Mouse (Mus musculus): ENCODE data around the gene Coro1b. TPM values are rescaled to one million over a fixed set of nuclear protein-coding genes. Genes with fewer than 3 reads are reported as not detected.
"Not testable (repeated sequence)": the region's sequence is repeated elsewhere in the genome, so short reads cannot be mapped to it uniquely, and the experiment has no call there.

Coro1b gene
- polyA plus RNA-seq, 1 experiment from 2014 or later = 130 TPM

GRCm38 (mm10) chr19:4122411-4123370 lies 25.7 kb upstream of the Coro1b start:
- peaks cover 7% of the 10 kb centered on the region; the same call in 1 of the 2 replicates for H3K27me3 ChIP-seq (ENCODE audit: poor library complexity, severe bottlenecking)
- H3K9me3 ChIP-seq = no peaks in the 10 kb centered on the region
- no peak overlapping the region for H3K4me3 ChIP-seq
- DNase-seq (ENCODE audit: extremely low spot score, low spot score) = no peak
- peaks cover 11% of the 10 kb centered on the region for H3K36me3 ChIP-seq (replicated peaks)
- WGBS = 89% methylated on average over 7 of the region's 7 CpGs
- H3K27ac ChIP-seq = no peak overlapping the region
- H3K4me1 ChIP-seq = peaks cover 38% of the 10 kb centered on the region

GRCm38 (mm10) chr19:4124432-4124831 lies 24.0 kb upstream of the Coro1b start:
- peaks cover 22% of the 10 kb centered on the region for H3K36me3 ChIP-seq (replicated peaks)
- 88% methylated on average over 4 of the region's 4 CpGs for WGBS
- DNase-seq (ENCODE audit: extremely low spot score, low spot score) = no peak
- H3K4me3 ChIP-seq = no peak overlapping the region
- H3K9me3 ChIP-seq = no peaks in the 10 kb centered on the region
- H3K4me1 ChIP-seq = peaks cover 38% of the 10 kb centered on the region
- no peak overlapping the region for H3K27ac ChIP-seq
- H3K27me3 ChIP-seq (ENCODE audit: poor library complexity, severe bottlenecking) = peaks cover 7% of the 10 kb centered on the region; the same call in 1 of the 2 replicates

GRCm38 (mm10) chr19:4125268-4125667 lies 23.2 kb upstream of the Coro1b start:
- 28% methylated on average over 4 of the region's 4 CpGs for WGBS
- DNase-seq (ENCODE audit: extremely low spot score, low spot score) = not testable (repeated sequence)

GRCm38 (mm10) chr19:4125741-4126696 lies 22.4 kb upstream of the Coro1b start, which contains the start of gene Aip:
Gene Aip, minus strand, starts transcription at chr19:4125858.
- peaks cover 37% of the 10 kb centered on the region for H3K36me3 ChIP-seq (replicated peaks)
- peak within 1 kb of the TSS; percentile 83 for H3K4me3 ChIP-seq
- no peaks in the 10 kb centered on the region for H3K9me3 ChIP-seq
- H3K27me3 ChIP-seq (ENCODE audit: poor library complexity, severe bottlenecking) = no peaks in the 10 kb centered on the region
- H3K4me1 ChIP-seq = peaks cover 28% of the 10 kb centered on the region
- 1% methylated on average over 63 of the region's 64 CpGs for WGBS
- peak within 1 kb of the TSS; percentile 92 for H3K27ac ChIP-seq
- peak; percentile 98 for DNase-seq (ENCODE audit: extremely low spot score, low spot score)

More at GRCm38 (mm10) chr19:4125268-4125667, 23.2 kb upstream of the Coro1b start:
- H3K27ac ChIP-seq = peak overlapping the region; percentile 92
- H3K36me3 ChIP-seq (replicated peaks) = peaks cover 30% of the 10 kb centered on the region
- peak overlapping the region; percentile 83 for H3K4me3 ChIP-seq
- H3K9me3 ChIP-seq; H3K27me3 ChIP-seq (ENCODE audit: poor library complexity, severe bottlenecking): not testable (repeated sequence)
- peaks cover 35% of the 10 kb centered on the region for H3K4me1 ChIP-seq

- H3K27me3 ChIP-seq (ENCODE audit: poor library complexity, severe bottlenecking) = no peaks in the 10 kb centered on the region
- H3K9me3 ChIP-seq = no peaks in the 10 kb centered on the region
- H3K36me3 ChIP-seq (replicated peaks) = peaks cover 46% of the 10 kb centered on the region
- peak overlapping the region; percentile 92 for H3K27ac ChIP-seq
- peaks cover 20% of the 10 kb centered on the region for H3K4me1 ChIP-seq
- WGBS = 66% methylated on average over 7 of the region's 7 CpGs
- H3K4me3 ChIP-seq = peak overlapping the region; percentile 83
- DNase-seq (ENCODE audit: extremely low spot score, low spot score) = no peak
These were observed 21.5 kb upstream of the Coro1b start for GRCm38 (mm10) chr19:4126759-4127495.

- WGBS = 94% methylated on average over 7 of the region's 7 CpGs
These were observed 19.0 kb upstream of the Coro1b start for GRCm38 (mm10) chr19:4129462-4129861.

GRCm38 (mm10) chr19:4130106-4130505 lies 18.3 kb upstream of the Coro1b start:
- H3K36me3 ChIP-seq (replicated peaks) = peaks cover 58% of the 10 kb centered on the region

More at GRCm38 (mm10) chr19:4129462-4129861, 19.0 kb upstream of the Coro1b start:
- DNase-seq (ENCODE audit: extremely low spot score, low spot score) = no peak
- Histone ChIP-seq H3K4me3 (no peak overlapping the region), H3K36me3 (replicated peaks) (peaks cover 58% of the 10 kb centered on the region), H3K27ac (no peak overlapping the region), H3K4me1 (peaks cover 20% of the 10 kb centered on the region), H3K27me3 (ENCODE audit: poor library complexity, severe bottlenecking) (no peaks in the 10 kb centered on the region), H3K9me3 (no peaks in the 10 kb centered on the region)

GRCm38 (mm10) chr19:4131075-4131474 lies 17.3 kb upstream of the Coro1b start:
- H3K36me3 ChIP-seq (replicated peaks) = peaks cover 58% of the 10 kb centered on the region
- WGBS = 90% methylated on average over 5 of the region's 5 CpGs

More at GRCm38 (mm10) chr19:4130106-4130505, 18.3 kb upstream of the Coro1b start:
- no peaks in the 10 kb centered on the region for H3K27me3 ChIP-seq (ENCODE audit: poor library complexity, severe bottlenecking)
- peaks cover 19% of the 10 kb centered on the region for H3K4me1 ChIP-seq
- DNase-seq (ENCODE audit: extremely low spot score, low spot score) = no peak
- no peaks in the 10 kb centered on the region for H3K9me3 ChIP-seq
- no peak overlapping the region for H3K4me3 ChIP-seq
- 94% methylated on average over 4 of the region's 4 CpGs for WGBS
- no peak overlapping the region for H3K27ac ChIP-seq

GRCm38 (mm10) chr19:4131768-4132167 lies 16.7 kb upstream of the Coro1b start:
- no peak overlapping the region for H3K27ac ChIP-seq
- H3K36me3 ChIP-seq (replicated peaks) = peaks cover 58% of the 10 kb centered on the region
- H3K4me3 ChIP-seq = no peak overlapping the region
- 92% methylated on average over 2 of the region's 2 CpGs for WGBS
- DNase-seq (ENCODE audit: extremely low spot score, low spot score) = no peak
- H3K27me3 ChIP-seq (ENCODE audit: poor library complexity, severe bottlenecking) = no peaks in the 10 kb centered on the region
- H3K4me1 ChIP-seq = peaks cover 9% of the 10 kb centered on the region
- H3K9me3 ChIP-seq = no peaks in the 10 kb centered on the region

More at GRCm38 (mm10) chr19:4131075-4131474, 17.3 kb upstream of the Coro1b start:
- Histone ChIP-seq H3K4me1 (peaks cover 15% of the 10 kb centered on the region), H3K27me3 (ENCODE audit: poor library complexity, severe bottlenecking) (no peaks in the 10 kb centered on the region), H3K27ac (no peak overlapping the region), H3K4me3 (no peak overlapping the region), H3K9me3 (no peaks in the 10 kb centered on the region)
- DNase-seq (ENCODE audit: extremely low spot score, low spot score) = no peak

GRCm38 (mm10) chr19:4134354-4134753 lies 14.1 kb upstream of the Coro1b start:
- no peak for DNase-seq (ENCODE audit: extremely low spot score, low spot score)
- H3K36me3 ChIP-seq (replicated peaks) = peaks cover 37% of the 10 kb centered on the region
- WGBS = 93% methylated on average over 4 of the region's 4 CpGs

GRCm38 (mm10) chr19:4135229-4135962 lies 13.0 kb upstream of the Coro1b start:
- H3K27ac ChIP-seq; H3K4me3 ChIP-seq; H3K9me3 ChIP-seq; DNase-seq (ENCODE audit: extremely low spot score, low spot score); H3K27me3 ChIP-seq (ENCODE audit: poor library complexity, severe bottlenecking): not testable (repeated sequence)
- peaks cover 14% of the 10 kb centered on the region for H3K4me1 ChIP-seq
- peaks cover 28% of the 10 kb centered on the region for H3K36me3 ChIP-seq (replicated peaks)
- 81% methylated on average over 6 of the region's 6 CpGs for WGBS

More at GRCm38 (mm10) chr19:4134354-4134753, 14.1 kb upstream of the Coro1b start:
- H3K27me3 ChIP-seq (ENCODE audit: poor library complexity, severe bottlenecking) = no peaks in the 10 kb centered on the region
- peaks cover 5% of the 10 kb centered on the region for H3K4me1 ChIP-seq
- H3K4me3 ChIP-seq = no peak overlapping the region
- H3K27ac ChIP-seq = no peak overlapping the region
- H3K9me3 ChIP-seq = no peaks in the 10 kb centered on the region
